ENCODE assay signal across 22 mouse cellular contexts in genomic region chr11:52394494-52394893, GRCm38 (mm10). TPM values are rescaled to one million over a fixed set of nuclear protein-coding genes. Genes with fewer than 3 reads are reported as not detected.
DNase-seq lines count a peak whose midpoint lies in the region; ATAC-seq and TF ChIP-seq lines count a peak whose summit lies in the region.
"Had no signal": no experiment of that assay in that cellular context is flagged by ENCODE, and none has a peak within 500 bp of the region (broad histone marks: within the 10 kb centered on the region; RNA-seq: fewer than 3 reads in every experiment).

No protein-coding gene starts in this region.

- peak; percentile 82 for DNase-seq in kidney, adult 2 months
- DNase-seq in kidney, adult 9 months = peak; percentile 83
- no peak for DNase-seq in kidney, postnatal 4 days
- peak; percentile 45 to 63 for DNase-seq in kidney, postnatal 36 days
- DNase-seq: adrenal gland, adult 2 months; adrenal gland, postnatal 10 days; adrenal gland, postnatal 25 days; cerebellum, adult 11 months; cerebellum, adult 18-20 months; cerebellum, adult 8-10 months; cerebellum, adult 9-11 months; cerebellum, postnatal 14 days; cerebellum, postnatal 36 days; embryo, embryonic 11 days had no signal

- no peak for ATAC-seq in kidney, embryonic 14.5 days (ENCODE audit: low FRiP score, low TSS enrichment)
- no peak for ATAC-seq in kidney, embryonic 15.5 days (replicated peaks; ENCODE audit: low FRiP score)
- ATAC-seq: forebrain, embryonic 14.5 days had no signal

- TF ChIP-seq POLR2A in kidney, adult 2 months (IDR thresholded peaks at IDR 0.05; ENCODE audit: low read depth, low read length) = no peak

- TF ChIP-seq CTCF in kidney, adult 2 months (conservative IDR thresholded peaks at IDR 0.05; ENCODE audit: insufficient read depth, insufficient read length, low read depth, low read length) = no peak

- H3K9me3 ChIP-seq in kidney, embryonic 14.5 days (ENCODE audit: control insufficient read depth, low read length) = 0 out of 2 replicates have a peak, but pooled peaks cover 2% of the 10 kb centered on the region
- H3K9me3 ChIP-seq in kidney, embryonic 15.5 days (replicated peaks) = no peaks in the 10 kb centered on the region
- H3K9me3 ChIP-seq: embryonic facial prominence, embryonic 13.5 days; embryonic facial prominence, embryonic 15.5 days; forebrain, embryonic 12.5 days had no signal

- no peaks in the 10 kb centered on the region for H3K27me3 ChIP-seq in kidney, adult 2 months (replicated peaks; ENCODE audit: control insufficient read depth, insufficient read depth, low read length)
- no peaks in the 10 kb centered on the region for H3K27me3 ChIP-seq in kidney, embryonic 14.5 days (ENCODE audit: control insufficient read depth, insufficient read depth, low read length)
- no peaks in the 10 kb centered on the region for H3K27me3 ChIP-seq in kidney, embryonic 15.5 days
- H3K27me3 ChIP-seq: embryonic facial prominence, embryonic 13.5 days; embryonic facial prominence, embryonic 15.5 days; forebrain, embryonic 12.5 days had no signal

- no peak overlapping the region for H3K4me2 ChIP-seq in kidney, embryonic 14.5 days (replicated peaks; ENCODE audit: low read depth, low read length)
- H3K4me2 ChIP-seq in kidney, embryonic 15.5 days = no peak overlapping the region
- H3K4me2 ChIP-seq: embryonic facial prominence, embryonic 13.5 days; embryonic facial prominence, embryonic 15.5 days; forebrain, embryonic 12.5 days had no signal

- H3K4me3 ChIP-seq in kidney, adult 2 months (ENCODE audit: insufficient read depth, low read depth, low read length) = no peak overlapping the region
- no peak overlapping the region for H3K4me3 ChIP-seq in kidney, embryonic 14.5 days (ENCODE audit: low read length)
- no peak overlapping the region for H3K4me3 ChIP-seq in kidney, embryonic 15.5 days (replicated peaks)
- H3K4me3 ChIP-seq: embryonic facial prominence, embryonic 13.5 days; embryonic facial prominence, embryonic 15.5 days; erythroblast, embryonic 14.5 days; forebrain, embryonic 10.5 days; forebrain, embryonic 12.5 days had no signal

- no peak overlapping the region for H3K9ac ChIP-seq in kidney, embryonic 14.5 days (ENCODE audit: low read depth, low read length)
- no peak overlapping the region for H3K9ac ChIP-seq in kidney, embryonic 15.5 days
- H3K9ac ChIP-seq: embryonic facial prominence, embryonic 13.5 days; embryonic facial prominence, embryonic 15.5 days; forebrain, embryonic 12.5 days had no signal

- no peaks in the 10 kb centered on the region for H3K36me3 ChIP-seq in kidney, adult 2 months (ENCODE audit: control insufficient read depth, insufficient read depth, low read length)
- H3K36me3 ChIP-seq in kidney, embryonic 14.5 days (ENCODE audit: control insufficient read depth, insufficient read depth, low read length) = peaks cover 15% of the 10 kb centered on the region; the same call in 1 of the 2 replicates
- H3K36me3 ChIP-seq in kidney, embryonic 15.5 days = peaks cover 29% of the 10 kb centered on the region

- H3K4me1 ChIP-seq in kidney, adult 2 months (ENCODE audit: control insufficient read depth, insufficient read depth, low read length) = peaks cover 7% of the 10 kb centered on the region; the same call in 1 of the 2 replicates
- H3K4me1 ChIP-seq in kidney, embryonic 14.5 days (ENCODE audit: control insufficient read depth, insufficient read depth, low read length) = no peaks in the 10 kb centered on the region
- peaks cover 11% of the 10 kb centered on the region; the same call in 1 of the 2 replicates for H3K4me1 ChIP-seq in kidney, embryonic 15.5 days

- H3K27ac ChIP-seq in kidney, adult 2 months (ENCODE audit: insufficient read depth, low read depth, low read length) = no peak overlapping the region; the same call in 1 of the 2 replicates
- H3K27ac ChIP-seq in kidney, embryonic 14.5 days (ENCODE audit: low read depth, low read length) = no peak overlapping the region
- no peak overlapping the region for H3K27ac ChIP-seq in kidney, embryonic 15.5 days
- H3K27ac ChIP-seq: embryonic facial prominence, embryonic 13.5 days; embryonic facial prominence, embryonic 15.5 days; forebrain, embryonic 10.5 days; forebrain, embryonic 12.5 days had no signal

- 34% methylated on average over 4 of the region's 4 CpGs for WGBS in kidney, adult 2 months
- WGBS in kidney, embryonic 14.5 days = 76% methylated on average over 4 of the region's 4 CpGs
- WGBS in kidney, embryonic 15.5 days = 76% methylated on average over 4 of the region's 4 CpGs

RNA-seq across cellular contexts. Expression of gene 9530068E07Rik, which starts 1.7 kb away (rescaled TPM):
- 219 and 245 TPM in 2 replicates for polyA plus RNA-seq in kidney, adult 2 months (2012; rRNA removed)
- polyA plus RNA-seq in kidney, embryonic 14.5 days (2014; fragmentation: Nextera tagmentation; extraction: Ambion mirVana) = 139 and 234 TPM in 2 replicates
- polyA plus RNA-seq in kidney, embryonic 15.5 days (2015; fragmentation: Nextera tagmentation; extraction: Ambion mirVana) = 217 and 219 TPM in 2 replicates

RNA-seq across cellular contexts. Expression of gene Vdac1, which starts 33.8 kb away (rescaled TPM):
- polyA plus RNA-seq in kidney, adult 2 months (2012; rRNA removed) = 259 and 341 TPM in 2 replicates
- 265 and 284 TPM in 2 replicates for polyA plus RNA-seq in kidney, embryonic 14.5 days (2014; fragmentation: Nextera tagmentation; extraction: Ambion mirVana)
- 336 and 358 TPM in 2 replicates for polyA plus RNA-seq in kidney, embryonic 15.5 days (2015; fragmentation: Nextera tagmentation; extraction: Ambion mirVana)

Comparison
In these comparisons a context has a peak if more than half of its experiments do, and no peak if none do; other contexts are left out.
1. DNase-seq: peak in kidney, adult 2 months (single experiment), kidney, adult 9 months (single experiment) and kidney, postnatal 36 days (2 of 2); none in kidney, postnatal 4 days (0 of 2).